Mouse (Mus musculus): ENCODE data around the gene Atg2a.
"Not testable (repeated sequence)": the region's sequence is repeated elsewhere in the genome, so short reads cannot be mapped to it uniquely, and the experiment has no call there.

Gene Atg2a

GRCm38 (mm10) chr19:6277661-6278438 lies 36.4 kb downstream of the Atg2a start:
- DNase-seq, result no peak

GRCm38 (mm10) chr19:6278439-6279073 lies 37.1 kb downstream of the Atg2a start:
- no peak for DNase-seq

GRCm38 (mm10) chr19:6279481-6280144 lies 38.1 kb downstream of the Atg2a start:
- no peak for DNase-seq

GRCm38 (mm10) chr19:6280554-6280953 lies 39.1 kb downstream of the Atg2a start:
- DNase-seq, result no peak

GRCm38 (mm10) chr19:6281122-6282020 lies 39.9 kb downstream of the Atg2a start:
- no peak for DNase-seq

- DNase-seq, result no peak
These were observed 41.5 kb downstream of the Atg2a start for GRCm38 (mm10) chr19:6283001-6283400.

- no peak for DNase-seq
These were observed 43.0 kb downstream of the Atg2a start for GRCm38 (mm10) chr19:6284502-6284901.

GRCm38 (mm10) chr19:6285226-6285625 lies 43.8 kb downstream of the Atg2a start:
- DNase-seq, result no peak

GRCm38 (mm10) chr19:6285632-6286433 lies 44.4 kb downstream of the Atg2a start:
- no peak for DNase-seq

- DNase-seq, result peak; percentile 78
These were observed 45.2 kb downstream of the Atg2a start for GRCm38 (mm10) chr19:6286434-6287401.

- DNase-seq, result no peak
These were observed 46.9 kb downstream of the Atg2a start for GRCm38 (mm10) chr19:6288236-6288894.

GRCm38 (mm10) chr19:6289696-6290238 lies 48.3 kb downstream of the Atg2a start:
- no peak for DNase-seq

GRCm38 (mm10) chr19:6290720-6291116 lies 49.2 kb downstream of the Atg2a start:
- DNase-seq, result not testable (repeated sequence)

GRCm38 (mm10) chr19:6291117-6291781 lies 49.8 kb downstream of the Atg2a start:
- DNase-seq, result no peak

- no peak for DNase-seq
These were observed 50.8 kb downstream of the Atg2a start for GRCm38 (mm10) chr19:6292262-6292661.

- DNase-seq, result no peak
These were observed 52.8 kb downstream of the Atg2a start for GRCm38 (mm10) chr19:6294301-6294700.

GRCm38 (mm10) chr19:6296551-6297210 lies 55.2 kb downstream of the Atg2a start:
- no peak for DNase-seq

GRCm38 (mm10) chr19:6297641-6298040 lies 56.2 kb downstream of the Atg2a start:
- no peak for DNase-seq

- no peak for DNase-seq
These were observed 57.5 kb downstream of the Atg2a start for GRCm38 (mm10) chr19:6299003-6299402.
